Mouse (Mus musculus) lung, postnatal 25 days (tissue): ENCODE results near the gene Nckap1l.

Source experiments
- DNase-seq: peaks from one replicate; pipeline ENCODE4 v3.0.0; 2022; ENCODE audit warnings: low spot score

Gene Nckap1l

DNA sequence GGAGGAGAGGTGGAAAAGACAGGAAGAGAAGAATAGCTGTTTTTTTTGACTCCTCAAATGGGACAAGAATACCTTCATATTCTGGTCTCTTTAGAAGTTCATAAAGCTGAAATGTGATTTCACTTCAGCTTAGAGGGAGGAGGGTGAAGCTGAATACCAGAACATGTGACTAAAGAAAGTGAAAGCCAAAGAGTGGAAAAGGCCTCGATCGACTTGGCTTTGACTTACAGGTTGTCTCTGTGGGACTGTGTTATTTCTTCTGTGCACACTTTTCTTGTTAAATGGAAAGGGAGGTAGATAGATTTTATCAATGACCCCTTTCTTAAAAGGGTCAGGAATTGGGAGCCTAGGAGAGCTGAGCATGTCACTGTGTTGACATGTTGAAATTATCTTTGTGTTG is 47.6 kb downstream of the Nckap1l start:
- DNase-seq: no peak

- DNase-seq: peak; percentile 44
These were observed 49.0 kb downstream of the Nckap1l start, which contains the start of gene Pde1b for GRCm38 (mm10) chr15:103502435-103503250. TSS of gene Pde1b (plus strand) at chr15:103503034.

DNA sequence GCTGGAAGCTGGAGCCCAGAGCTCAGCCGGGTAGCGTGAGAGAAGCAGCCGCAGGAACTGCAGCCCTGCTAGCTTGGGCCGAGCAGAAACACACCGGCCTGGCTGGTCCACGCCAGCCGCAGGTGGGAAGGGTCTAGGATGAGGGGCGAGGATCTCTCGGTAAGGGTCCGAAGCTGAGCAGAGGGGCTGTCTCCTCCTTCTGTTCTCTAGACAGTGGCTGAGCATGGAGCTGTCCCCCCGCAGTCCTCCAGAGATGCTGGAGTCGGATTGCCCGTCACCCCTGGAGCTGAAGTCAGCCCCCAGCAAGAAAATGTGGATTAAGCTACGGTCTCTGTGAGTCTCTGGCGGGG is 49.6 kb downstream of the Nckap1l start:
- no peak for DNase-seq

DNA sequence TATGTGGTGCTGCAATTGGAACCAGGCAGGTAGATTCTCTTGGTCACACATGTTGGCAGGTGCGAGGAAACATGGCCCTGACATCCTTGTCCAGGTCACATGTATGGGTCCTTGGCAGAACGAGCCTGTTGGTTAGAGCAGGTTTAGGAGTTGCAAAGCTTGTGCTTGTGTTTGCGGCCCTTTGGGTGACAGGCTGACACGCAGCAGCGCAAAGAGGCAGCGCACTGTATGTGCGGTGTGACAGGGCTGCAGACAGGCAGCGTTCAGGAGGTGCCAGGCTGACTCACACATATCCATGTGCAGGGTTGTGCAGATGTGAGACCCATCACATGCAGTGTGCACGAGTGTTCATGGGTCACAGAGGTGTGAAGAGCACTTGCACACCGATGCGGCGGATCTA is 50.1 kb downstream of the Nckap1l start:
- DNase-seq: no peak

DNA sequence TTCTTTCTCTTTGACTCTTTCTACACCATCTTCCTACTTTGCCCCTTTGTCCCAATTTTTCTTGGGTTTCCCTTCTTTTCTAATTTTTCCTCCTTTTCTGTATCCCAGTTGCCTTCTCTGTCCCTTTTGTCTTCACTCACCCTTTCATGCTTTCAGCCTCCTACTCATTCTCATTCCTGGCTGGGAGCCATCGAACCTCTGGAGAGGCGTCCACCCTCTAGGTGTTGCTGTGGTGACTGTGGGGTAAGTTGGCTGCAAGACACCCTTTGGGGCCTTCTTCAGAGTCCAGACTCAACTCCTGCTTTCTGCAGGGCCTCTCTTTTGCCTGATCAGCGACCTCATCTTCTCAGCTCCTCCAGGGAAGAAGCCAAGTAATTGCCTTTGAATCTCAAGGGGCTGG is 55.7 kb downstream of the Nckap1l start:
- no peak for DNase-seq

DNA sequence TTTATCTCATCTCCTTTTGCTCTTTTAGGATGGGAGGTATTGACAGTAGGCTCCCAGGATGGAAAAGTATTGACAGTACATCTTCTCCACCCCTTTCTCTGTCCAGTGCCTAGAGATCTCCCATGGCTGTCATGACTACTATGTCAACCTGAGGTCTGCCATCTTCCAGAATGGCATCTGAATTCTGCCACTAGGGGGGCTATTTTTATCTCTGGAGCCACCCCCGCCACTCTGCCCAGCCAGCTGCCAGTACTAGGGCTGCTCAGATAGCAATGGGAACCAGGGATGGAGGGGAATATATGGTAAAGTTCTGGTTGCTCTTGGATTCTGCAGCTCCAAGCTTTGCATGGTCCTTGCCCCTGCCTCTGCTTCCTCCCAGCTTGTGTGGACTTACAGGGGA is 58.1 kb downstream of the Nckap1l start:
- no peak for DNase-seq

DNA sequence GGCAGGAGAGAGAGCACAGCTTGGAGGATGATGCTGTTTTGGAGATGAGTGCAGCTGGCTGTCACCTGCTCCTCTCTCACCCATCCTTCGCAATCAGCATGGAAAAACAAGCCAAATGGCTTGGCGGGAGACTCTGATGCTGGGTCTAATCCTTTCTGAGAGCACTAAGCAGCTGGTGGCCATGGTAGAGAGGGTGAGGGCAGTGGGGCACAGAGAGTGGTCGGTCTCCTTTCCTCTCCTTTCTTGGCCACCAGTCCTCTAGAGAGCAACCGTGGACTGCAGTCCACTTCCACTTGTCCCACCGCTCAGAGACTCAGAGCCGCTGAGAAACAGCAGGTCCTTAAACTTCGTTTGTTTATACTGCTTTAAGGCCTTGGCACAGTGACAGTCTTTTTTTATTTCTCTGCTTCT is 60.0 kb downstream of the Nckap1l start:
- DNase-seq: no peak

DNA sequence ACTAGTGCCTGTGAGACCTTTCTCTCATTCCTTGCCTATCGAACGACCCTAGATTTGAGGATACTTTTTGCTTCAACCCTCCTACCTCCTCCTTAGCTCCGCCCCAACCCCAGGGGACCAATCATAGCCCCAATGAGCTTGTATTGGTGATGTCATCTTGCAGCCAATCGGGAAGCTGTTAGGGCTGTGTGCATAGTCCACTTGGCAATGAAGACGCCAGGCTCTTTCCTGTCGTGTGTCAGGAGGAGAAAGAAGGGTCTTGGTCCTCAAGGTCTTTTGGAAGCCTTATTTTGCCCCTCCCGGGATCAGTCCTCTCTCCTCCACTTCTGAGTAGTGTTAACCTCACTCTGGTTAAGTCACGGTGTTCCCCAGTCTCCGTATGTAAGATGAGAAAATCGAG is 60.5 kb downstream of the Nckap1l start:
- peak; percentile 80 for DNase-seq

DNA sequence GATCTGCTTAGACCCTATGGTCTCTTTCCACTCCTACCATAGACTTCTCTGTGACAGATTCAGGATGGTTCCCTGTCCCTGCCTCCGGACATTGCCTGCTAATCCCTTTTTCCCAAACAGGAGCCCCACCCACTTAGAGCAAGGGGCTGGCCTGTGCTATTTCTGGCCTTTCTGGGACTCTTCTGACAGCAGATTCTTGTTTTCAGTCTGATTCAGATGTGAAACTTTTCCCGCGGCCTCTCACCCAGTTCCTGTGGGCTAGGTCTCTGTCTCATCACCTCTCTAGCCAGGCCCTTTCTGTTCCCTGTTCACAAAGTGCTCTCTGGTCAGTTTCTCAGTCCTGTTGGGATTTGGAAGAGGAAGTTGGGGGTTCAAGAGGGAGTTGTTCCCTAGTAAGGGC is 61.3 kb downstream of the Nckap1l start:
- DNase-seq: peak; percentile 8

GRCm38 (mm10) chr15:103518600-103519385 is 65.2 kb downstream of the Nckap1l start:
- no peak for DNase-seq

DNA sequence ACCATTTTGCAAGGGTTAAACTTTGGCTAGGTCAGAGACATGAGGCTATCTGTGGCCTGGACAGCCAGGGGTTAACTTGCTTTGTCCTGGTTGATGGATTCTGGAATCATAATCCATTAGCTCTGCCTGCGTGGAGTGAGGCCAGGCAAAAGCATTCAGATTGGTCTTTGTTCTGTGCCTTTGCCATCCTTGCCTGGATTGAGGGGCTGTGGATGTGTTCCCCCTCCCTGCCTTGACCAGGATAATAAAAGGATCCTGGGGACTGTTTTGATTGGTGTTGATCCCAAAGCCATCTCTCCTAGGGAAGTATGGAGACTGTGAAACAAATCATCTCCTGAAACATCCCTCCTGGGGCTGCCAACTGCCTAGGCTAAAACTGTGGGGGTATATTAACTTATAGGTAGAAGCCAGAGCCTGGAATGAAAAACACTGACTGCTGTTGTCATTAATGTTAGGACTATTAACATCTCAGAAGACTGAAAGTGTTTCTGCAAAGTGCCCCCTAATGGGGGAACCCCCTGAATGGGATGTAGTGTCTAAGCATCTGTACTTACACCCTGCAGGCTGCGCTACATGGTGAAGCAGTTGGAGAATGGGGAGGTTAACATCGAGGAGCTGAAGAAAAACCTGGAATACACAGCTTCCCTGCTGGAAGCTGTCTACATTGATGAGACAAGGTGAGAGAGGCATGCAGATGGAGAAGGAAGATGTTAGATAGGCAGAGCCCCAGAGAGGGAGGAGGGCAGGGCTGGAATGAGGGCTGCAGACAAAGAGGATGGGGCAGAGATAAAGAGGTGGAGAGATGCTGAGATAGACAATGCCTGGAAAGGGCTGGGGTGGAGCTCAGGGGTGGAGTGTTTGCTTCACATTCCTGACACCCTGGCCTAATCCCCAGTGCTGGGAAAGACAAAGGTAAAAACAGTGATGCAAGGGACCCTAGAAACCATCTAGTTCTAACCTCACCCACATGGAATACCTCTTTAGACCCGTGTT is 66.1 kb downstream of the Nckap1l start:
- no peak for DNase-seq

DNA sequence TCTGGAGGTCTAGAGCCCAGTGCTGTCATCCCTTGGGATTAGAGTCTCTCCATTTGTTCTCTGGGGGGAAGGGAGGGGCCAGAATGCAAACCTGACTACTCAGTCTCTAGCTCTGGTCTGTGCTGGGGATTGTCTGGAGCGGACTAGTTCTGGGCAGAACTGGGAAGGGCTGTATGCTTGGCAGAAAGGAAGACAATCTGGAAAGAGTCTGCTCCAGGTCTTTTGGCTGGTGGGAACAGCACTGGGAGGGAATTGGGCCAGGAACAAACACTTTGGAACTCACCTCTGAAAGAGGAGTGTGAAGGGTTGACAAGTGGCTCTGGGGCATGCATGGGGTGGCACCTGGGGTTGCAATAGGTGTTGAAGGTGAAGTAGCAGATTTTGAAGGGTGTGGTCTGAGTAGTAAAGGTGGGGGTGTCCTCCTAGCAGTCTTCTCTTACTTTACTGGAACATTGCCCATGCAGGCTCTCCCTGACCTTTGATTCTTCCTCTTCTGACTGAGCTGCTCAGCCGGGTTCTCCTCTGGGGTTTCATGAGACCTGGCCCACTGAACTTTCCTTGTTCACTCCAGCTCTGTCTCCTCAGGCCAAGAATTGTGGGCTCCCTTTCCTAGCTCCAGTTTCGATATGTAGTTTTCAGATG is 69.0 kb downstream of the Nckap1l start:
- peak; percentile 48 for DNase-seq

DNA sequence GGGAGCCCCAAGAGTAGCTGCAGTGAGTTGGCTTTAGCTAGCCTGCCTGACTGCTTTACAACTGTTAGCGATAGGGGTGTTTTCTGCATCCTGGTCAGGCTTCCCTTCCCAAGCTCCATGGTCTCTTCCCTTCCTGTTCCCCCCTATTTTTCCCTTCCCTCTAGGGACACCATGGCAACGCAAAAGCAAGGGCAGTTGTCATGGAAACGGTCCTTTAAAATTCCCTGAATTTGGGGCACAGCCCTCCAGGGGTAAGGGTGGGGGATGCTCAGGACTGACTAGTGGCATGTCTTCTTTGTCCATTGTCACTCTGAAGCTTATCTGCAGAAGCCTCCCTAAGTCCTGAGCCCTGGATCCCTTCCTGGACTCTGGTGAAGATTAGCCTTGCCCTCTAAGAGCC is 69.6 kb downstream of the Nckap1l start:
- DNase-seq: no peak

- peak; percentile 51 for DNase-seq
These were observed 76.8 kb downstream of the Nckap1l start for GRCm38 (mm10) chr15:103530372-103530771.

DNA sequence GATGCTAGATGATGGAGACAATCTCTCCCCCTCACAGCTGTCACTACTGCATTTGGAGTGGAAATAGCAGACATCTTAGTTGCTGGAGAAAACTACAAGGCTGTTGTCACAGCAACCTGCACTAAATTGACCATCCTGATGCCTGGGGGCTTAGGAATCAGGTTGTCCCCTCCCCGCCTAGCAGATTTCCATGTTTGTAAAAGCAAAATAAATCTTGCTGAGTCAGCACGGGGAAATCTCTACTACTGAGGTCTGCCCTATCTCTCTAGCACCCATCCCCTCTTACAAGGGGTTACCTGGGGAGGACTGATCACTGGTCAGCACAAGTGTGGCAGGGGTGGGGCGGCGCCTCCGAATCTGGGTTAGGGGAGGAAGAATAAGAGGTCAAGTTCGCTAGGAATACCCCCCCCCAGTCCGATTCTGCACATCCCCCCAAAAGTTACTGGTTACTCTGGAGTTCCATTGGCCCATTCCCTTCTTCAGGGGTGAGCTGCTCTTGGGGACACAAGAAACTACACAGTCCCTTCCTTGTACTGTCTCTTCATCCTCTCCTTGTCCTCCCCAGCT is 80.5 kb downstream of the Nckap1l start:
- no peak for DNase-seq

- DNase-seq: no peak
These were observed 81.4 kb downstream of the Nckap1l start for GRCm38 (mm10) chr15:103535030-103535429.

GRCm38 (mm10) chr15:103535786-103536185 is 82.2 kb downstream of the Nckap1l start:
- no peak for DNase-seq

DNA sequence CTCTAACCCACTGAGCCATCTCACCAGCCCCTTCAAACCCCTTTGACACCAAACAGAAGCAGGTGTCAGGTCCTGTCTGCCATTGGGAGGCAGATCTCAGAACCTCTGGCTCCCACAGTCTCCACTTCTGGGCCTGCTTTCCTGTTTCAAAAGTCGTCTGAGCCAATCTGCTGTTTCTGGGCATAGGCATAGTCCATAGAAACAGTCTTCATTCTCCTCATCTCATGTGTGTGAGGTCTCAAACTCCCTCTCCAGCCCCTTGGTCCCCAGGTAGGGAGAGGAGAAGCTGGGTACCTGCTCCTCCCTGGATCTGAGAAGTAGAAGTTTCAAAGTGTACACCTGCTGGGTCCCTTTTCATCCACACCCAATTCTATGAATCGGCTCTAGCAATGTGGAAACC is 82.9 kb downstream of the Nckap1l start:
- DNase-seq: no peak

GRCm38 (mm10) chr15:103537011-103537821 is 83.6 kb downstream of the Nckap1l start:
- DNase-seq: no peak

- peak; percentile 10 for DNase-seq
These were observed 84.2 kb downstream of the Nckap1l start, which contains the start of gene Ppp1r1a for GRCm38 (mm10) chr15:103537822-103538213. TSS of gene Ppp1r1a (minus strand) at chr15:103538003.
